Mouse (Mus musculus) ES-E14 (cell line): ENCODE measurements around the gene Cuta.

Source experiments
- HCFC1 ChIP-seq: IDR thresholded peaks from 2 replicates; pipeline ENCODE4 v1.6.1; 2012; ENCODE audit warnings: low read length, inconsistent platforms, borderline replicate concordance; ENCODE audit not compliant: insufficient read depth
- MAFK ChIP-seq: IDR thresholded peaks from 2 replicates; pipeline ENCODE4 v1.6.1; 2014; ENCODE audit warnings: mild to moderate bottlenecking, low read depth, low read length, inconsistent platforms; ENCODE audit not compliant: insufficient read depth
- ZC3H11A ChIP-seq: IDR thresholded peaks from 2 replicates; pipeline ENCODE4 v1.6.1; 2012; ENCODE audit warnings: low read depth, mild to moderate bottlenecking, inconsistent platforms, low read length, borderline replicate concordance
- ZNF384 ChIP-seq: IDR thresholded peaks from 2 replicates; pipeline ENCODE4 v1.6.1; 2012; ENCODE audit warnings: low read depth, low read length, inconsistent platforms

DNA sequence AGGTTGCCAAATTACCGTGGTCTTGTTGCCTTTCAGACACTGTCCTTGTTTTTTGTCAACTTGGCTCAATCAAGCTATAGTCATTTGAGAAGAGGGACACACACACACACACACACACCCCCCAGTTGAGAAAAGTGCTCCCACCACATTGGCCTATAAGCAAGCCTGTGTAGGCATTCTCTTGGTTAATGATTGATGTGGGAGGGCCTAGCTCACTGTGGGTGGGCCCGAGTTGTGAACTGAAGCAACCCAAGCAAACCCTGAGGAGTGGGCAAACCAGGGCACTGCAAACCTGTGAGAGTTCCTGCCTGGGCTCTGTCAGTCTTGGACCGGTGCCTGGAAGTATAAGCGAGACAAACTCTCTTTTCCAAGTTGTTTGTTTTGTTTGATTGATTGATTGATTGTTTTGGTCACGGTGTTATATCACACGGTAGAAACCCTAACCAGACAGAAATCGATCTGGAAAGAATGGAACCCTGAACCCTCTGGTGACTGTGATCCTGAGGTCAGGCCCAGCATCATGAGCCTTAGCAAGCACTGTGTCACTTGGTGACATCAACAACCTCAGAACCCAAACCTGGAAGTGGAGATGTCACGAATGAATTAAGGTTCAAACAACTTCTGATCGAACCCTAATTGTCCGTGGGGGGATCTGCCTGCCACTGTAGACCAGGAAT lies 46.3 kb upstream of the Cuta start:
- no peak for TF ChIP-seq MAFK
- no peak for TF ChIP-seq ZC3H11A
- TF ChIP-seq ZNF384, result no peak
- TF ChIP-seq HCFC1, result no peak
